Mouse (Mus musculus) left cerebral cortex, adult 6 months (tissue): ENCODE data around the gene Cdk5r1. TPM values are rescaled to one million over a fixed set of nuclear protein-coding genes. Genes with fewer than 3 reads are reported as not detected.

ENCODE experiments used
- long read RNA-seq, 2 experiments: library from polyadenylated mRNA; unstranded; transcript quantifications; one replicate each; pipeline ENCODE4 v2.0.0; 2019 to 2020
- polyA plus RNA-seq: library from polyadenylated mRNA; unstranded; fragments of <200 nt; fragmentation: Nextera tagmentation; gene quantifications from 2 replicates; pipeline ENCODE4 v1.2.3, GENCODE M21; 2021

Gene Cdk5r1
- polyA plus RNA-seq: 21.7 and 47.6 TPM in 2 replicates
- long read RNA-seq, experiment 1, full-length matches to known transcripts: 38 of 41 reads
- long read RNA-seq, experiment 1, partial matches to known transcripts: 0 of 41 reads
- long read RNA-seq, experiment 1, other reads (novel, unspliced or antisense): 3 of 41 reads
- long read RNA-seq, experiment 2, full-length matches to known transcripts: 81 of 81 reads
- long read RNA-seq, experiment 2, partial matches to known transcripts: 0 of 81 reads
- long read RNA-seq, experiment 2, other reads (novel, unspliced or antisense): 0 of 81 reads

GRCm38 (mm10) chr11:80476222-80477189, at the start of gene Cdk5r1:
TSS of gene Cdk5r1 (plus strand) at chr11:80477023.

GRCm38 (mm10) chr11:80428381-80429008, 48.3 kb upstream of the Cdk5r1 start, which contains the start of gene Psmd11:
TSS of gene Psmd11 (plus strand) at chr11:80428615.

Other genes with a start within 250 kb of the Cdk5r1 start
- gene Rhbdl3, start 176.1 kb upstream of the Cdk5r1 start, polyA plus RNA-seq: 1.1 and 4.2 TPM in 2 replicates
- 22.8 and 32.6 TPM in 2 replicates for gene 5730455P16Rik, start 99.0 kb upstream of the Cdk5r1 start, polyA plus RNA-seq
- gene Zfp207, start 93.7 kb upstream of the Cdk5r1 start, polyA plus RNA-seq: 62.9 and 64.4 TPM in 2 replicates
- gene Psmd11, start 48.4 kb upstream of the Cdk5r1 start, polyA plus RNA-seq: 133 and 154 TPM in 2 replicates